12 mouse cellular contexts compared by ENCODE assay signal in genomic region chr2:33184641-33185040, GRCm38 (mm10). TPM values are rescaled to one million over a fixed set of nuclear protein-coding genes. Genes with fewer than 3 reads are reported as not detected.
DNase-seq lines count a peak whose midpoint lies in the region; ATAC-seq and TF ChIP-seq lines count a peak whose summit lies in the region.
"Had no signal": no experiment of that assay in that cellular context is flagged by ENCODE, and none has a peak within 500 bp of the region (broad histone marks: within the 10 kb centered on the region; RNA-seq: fewer than 3 reads in every experiment).

No protein-coding gene starts in this region.

- no peak overlapping the region for H3K4me2 ChIP-seq in forebrain, embryonic 14.5 days (ENCODE audit: low read length)
- H3K4me2 ChIP-seq in forebrain, embryonic 13.5 days: no peak overlapping the region
- H3K4me2 ChIP-seq in lung, postnatal 0 days (replicated peaks; ENCODE audit: low read depth, low read length): no peak overlapping the region
- H3K4me2 ChIP-seq in heart, embryonic 12.5 days: no peak overlapping the region
- no peak overlapping the region for H3K4me2 ChIP-seq in liver, embryonic 11.5 days
- H3K4me2 ChIP-seq: lung, embryonic 14.5 days had no signal

- H3K4me3 ChIP-seq in forebrain, embryonic 14.5 days (ENCODE audit: low read depth, low read length): no peak overlapping the region
- H3K4me3 ChIP-seq in forebrain, embryonic 13.5 days: no peak overlapping the region
- no peak overlapping the region for H3K4me3 ChIP-seq in lung, postnatal 0 days (ENCODE audit: low read depth, low read length)
- H3K4me3 ChIP-seq in heart, embryonic 12.5 days: no peak overlapping the region
- H3K4me3 ChIP-seq in liver, embryonic 11.5 days (ENCODE audit: low read depth, low read length): no peak overlapping the region

- TF ChIP-seq EP300 in lung, postnatal 0 days (IDR thresholded peaks at IDR 0.05): no peak

- H3K36me3 ChIP-seq in forebrain, embryonic 14.5 days (ENCODE audit: control insufficient read depth, insufficient read depth, low read length): no peaks in the 10 kb centered on the region
- H3K36me3 ChIP-seq in forebrain, embryonic 13.5 days (ENCODE audit: poor library complexity, severe bottlenecking): no peaks in the 10 kb centered on the region
- no peaks in the 10 kb centered on the region for H3K36me3 ChIP-seq in lung, postnatal 0 days (ENCODE audit: insufficient read depth, low read length)
- no peaks in the 10 kb centered on the region for H3K36me3 ChIP-seq in heart, embryonic 12.5 days
- H3K36me3 ChIP-seq in liver, embryonic 11.5 days (ENCODE audit: control insufficient read depth, insufficient read depth, low read length): no peaks in the 10 kb centered on the region

- no peak overlapping the region for H3K9ac ChIP-seq in forebrain, embryonic 14.5 days (ENCODE audit: low read length)
- H3K9ac ChIP-seq in forebrain, embryonic 13.5 days: no peak overlapping the region
- no peak overlapping the region for H3K9ac ChIP-seq in lung, postnatal 0 days (replicated peaks; ENCODE audit: low read depth)
- no peak overlapping the region for H3K9ac ChIP-seq in heart, embryonic 12.5 days
- no peak overlapping the region for H3K9ac ChIP-seq in liver, embryonic 11.5 days (ENCODE audit: low read depth, low read length)
- H3K9ac ChIP-seq: lung, embryonic 14.5 days had no signal

- intact Hi-C loops in left cerebral cortex, postnatal 36 days (cut with DNase I): no loop called here

- no peak overlapping the region for H3K27ac ChIP-seq in forebrain, embryonic 14.5 days (ENCODE audit: low read depth, low read length)
- H3K27ac ChIP-seq in forebrain, embryonic 13.5 days: no peak overlapping the region
- H3K27ac ChIP-seq in lung, postnatal 0 days (ENCODE audit: low read length): no peak overlapping the region
- H3K27ac ChIP-seq in heart, embryonic 12.5 days (ENCODE audit: poor library complexity, severe bottlenecking): peak overlapping the region; percentile 49
- H3K27ac ChIP-seq in liver, embryonic 11.5 days (ENCODE audit: low read depth, low read length): no peak overlapping the region

- H3K4me1 ChIP-seq in forebrain, embryonic 14.5 days (ENCODE audit: control insufficient read depth, insufficient read depth, low read length): peaks cover 7% of the 10 kb centered on the region; the same call in 1 of the 2 replicates
- peaks cover 13% of the 10 kb centered on the region for H3K4me1 ChIP-seq in forebrain, embryonic 13.5 days
- H3K4me1 ChIP-seq in lung, postnatal 0 days (ENCODE audit: insufficient read depth, low read depth, low read length): no peaks in the 10 kb centered on the region
- peaks cover 54% of the 10 kb centered on the region for H3K4me1 ChIP-seq in heart, embryonic 12.5 days (replicated peaks)
- no peaks in the 10 kb centered on the region for H3K4me1 ChIP-seq in liver, embryonic 11.5 days (replicated peaks; ENCODE audit: control insufficient read depth, insufficient read depth, low read length)

- DNase-seq in forebrain, embryonic 14.5 days (ENCODE audit: low spot score): peak; percentile 68
- DNase-seq in lung, postnatal 0 days (ENCODE audit: low spot score): peak; percentile 43
- no peak for DNase-seq in lung, postnatal 25 days (ENCODE audit: low spot score)
- DNase-seq in lung, postnatal 4 days: peak; percentile 54 to 68
- DNase-seq in liver, embryonic 11.5 days (ENCODE audit: low spot score): no peak
- no peak for DNase-seq in left cerebral cortex, postnatal 36 days (ENCODE audit: low spot score in 2 of 2)
- DNase-seq: cerebellum, adult 8-10 months had no signal

- H3K27me3 ChIP-seq in forebrain, embryonic 14.5 days (replicated peaks; ENCODE audit: control insufficient read depth, insufficient read depth, low read length): no peaks in the 10 kb centered on the region
- H3K27me3 ChIP-seq in forebrain, embryonic 13.5 days: no peaks in the 10 kb centered on the region
- no peaks in the 10 kb centered on the region for H3K27me3 ChIP-seq in lung, postnatal 0 days (replicated peaks; ENCODE audit: insufficient read depth, low read length)
- H3K27me3 ChIP-seq in heart, embryonic 12.5 days (replicated peaks): no peaks in the 10 kb centered on the region
- no peaks in the 10 kb centered on the region for H3K27me3 ChIP-seq in liver, embryonic 11.5 days (replicated peaks; ENCODE audit: control insufficient read depth, insufficient read depth, low read length)
- H3K27me3 ChIP-seq: CH12.LX had no signal

- WGBS in forebrain, embryonic 14.5 days: 71% methylated on average over 10 of the region's 10 CpGs
- 84% methylated on average over 10 of the region's 10 CpGs for WGBS in forebrain, embryonic 13.5 days
- WGBS in lung, postnatal 0 days: 73% methylated on average over 10 of the region's 10 CpGs
- WGBS in heart, embryonic 12.5 days: 63% methylated on average over 10 of the region's 10 CpGs
- 88% methylated on average over 10 of the region's 10 CpGs for WGBS in liver, embryonic 11.5 days

- 0 out of 2 replicates have a peak, but pooled peaks have one; percentile 1 for TF ChIP-seq CTCF in lung, postnatal 0 days (IDR thresholded peaks at IDR 0.05)

- no peaks in the 10 kb centered on the region for H3K9me3 ChIP-seq in forebrain, embryonic 14.5 days (replicated peaks; ENCODE audit: control insufficient read depth, low read length)
- no peaks in the 10 kb centered on the region for H3K9me3 ChIP-seq in forebrain, embryonic 13.5 days (replicated peaks)
- H3K9me3 ChIP-seq in lung, postnatal 0 days (ENCODE audit: low read length): no peaks in the 10 kb centered on the region
- H3K9me3 ChIP-seq in heart, embryonic 12.5 days (replicated peaks): no peaks in the 10 kb centered on the region
- H3K9me3 ChIP-seq in liver, embryonic 11.5 days (ENCODE audit: control insufficient read depth, low read length): no peaks in the 10 kb centered on the region

- ATAC-seq in forebrain, embryonic 14.5 days: no peak
- no peak for ATAC-seq in forebrain, embryonic 13.5 days
- ATAC-seq in lung, postnatal 0 days: 0 out of 2 replicates have a peak, but pooled peaks have one; percentile 35
- ATAC-seq in heart, embryonic 12.5 days (ENCODE audit: insufficient number of reproducible peaks, low FRiP score): no peak
- no peak for ATAC-seq in liver, embryonic 11.5 days (replicated peaks; ENCODE audit: low FRiP score)
- ATAC-seq: intestine, postnatal 0 days had no signal

RNA-seq across cellular contexts. Expression of gene Angptl2, which starts 31.2 kb away (rescaled TPM):
- 8.0 and 12.0 TPM in 2 replicates for polyA plus RNA-seq in forebrain, embryonic 14.5 days (2014; fragmentation: Nextera tagmentation; extraction: Ambion mirVana)
- polyA plus RNA-seq in forebrain, embryonic 13.5 days (2015; fragmentation: Nextera tagmentation; extraction: Ambion mirVana): 11.0 and 13.0 TPM in 2 replicates
- polyA plus RNA-seq in lung, postnatal 0 days (2015; fragmentation: Nextera tagmentation; extraction: Ambion mirVana): 28.6 and 33.8 TPM in 2 replicates
- polyA plus RNA-seq in heart, embryonic 12.5 days (2016; fragmentation: Nextera tagmentation; extraction: Ambion mirVana): 54.6 and 54.7 TPM in 2 replicates
- polyA plus RNA-seq in liver, embryonic 11.5 days (2014; fragmentation: Nextera tagmentation; extraction: Ambion mirVana): 11.3 and 12.2 TPM in 2 replicates
- 1 to 10 TPM; 1.5 to 2.2 TPM for total RNA-seq in left cerebral cortex, postnatal 36 days (2021)

RNA-seq across cellular contexts. Expression of gene Garnl3, which starts 53.2 kb away (rescaled TPM):
- polyA plus RNA-seq in forebrain, embryonic 14.5 days (2014; fragmentation: Nextera tagmentation; extraction: Ambion mirVana): 21.3 and 33.6 TPM in 2 replicates
- polyA plus RNA-seq in forebrain, embryonic 13.5 days (2015; fragmentation: Nextera tagmentation; extraction: Ambion mirVana): 12.1 and 12.2 TPM in 2 replicates
- 5.9 and 8.5 TPM in 2 replicates for polyA plus RNA-seq in lung, postnatal 0 days (2015; fragmentation: Nextera tagmentation; extraction: Ambion mirVana)
- 14.0 and 18.0 TPM in 2 replicates for polyA plus RNA-seq in heart, embryonic 12.5 days (2016; fragmentation: Nextera tagmentation; extraction: Ambion mirVana)
- 4.4 and 4.6 TPM in 2 replicates for polyA plus RNA-seq in liver, embryonic 11.5 days (2014; fragmentation: Nextera tagmentation; extraction: Ambion mirVana)
- 100 to 1,000 TPM; 104 to 129 TPM for total RNA-seq in left cerebral cortex, postnatal 36 days (2021)

Comparison
In these comparisons a context has a peak if more than half of its experiments do, and no peak if none do; other contexts are left out.
1. DNase-seq: peak in forebrain, embryonic 14.5 days (single experiment), lung, postnatal 0 days (single experiment) and lung, postnatal 4 days (2 of 2); none in lung, postnatal 25 days (single experiment), liver, embryonic 11.5 days (single experiment) and left cerebral cortex, postnatal 36 days (0 of 2).